9 mouse cellular contexts compared by ENCODE assay signal in the genomic region with DNA sequence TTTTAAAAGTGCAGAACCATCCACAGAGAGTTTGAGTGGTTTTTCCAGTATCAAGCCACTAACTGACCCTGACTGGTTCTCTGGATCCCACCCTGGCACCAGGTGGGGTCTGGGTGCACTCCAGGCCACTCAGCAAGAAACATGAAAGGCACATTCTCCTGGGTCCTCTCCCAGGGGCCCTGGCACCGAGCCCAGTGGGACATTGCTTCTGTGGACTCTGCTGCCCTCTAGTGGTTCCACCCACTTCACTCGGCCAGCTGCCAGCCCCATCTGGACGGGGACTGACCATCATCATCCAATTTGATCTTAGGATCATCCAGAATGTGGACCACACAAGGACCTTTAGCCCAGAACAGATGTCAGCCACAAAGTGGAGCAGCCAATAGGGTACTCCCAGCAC. TPM values are rescaled to one million over a fixed set of nuclear protein-coding genes. Genes with fewer than 3 reads are reported as not detected.
A peak's percentile ranks its signal among the peaks of the same experiment; 100 is the strongest.
DNase-seq lines count a peak whose midpoint lies in the region; ATAC-seq and TF ChIP-seq lines count a peak whose summit lies in the region.
"Had no signal": no experiment of that assay in that cellular context is flagged by ENCODE, and none has a peak within 500 bp of the region (broad histone marks: within the 10 kb centered on the region; RNA-seq: fewer than 3 reads in every experiment).

No protein-coding gene starts in this region.

- TF ChIP-seq EP300 in stomach, postnatal 0 days (optimal IDR thresholded peaks at IDR 0.05) = no peak

- peaks cover 21% of the 10 kb centered on the region for H3K27me3 ChIP-seq in hindbrain, embryonic 10.5 days (ENCODE audit: insufficient read depth, poor library complexity, severe bottlenecking)
- peaks cover 23% of the 10 kb centered on the region; the same call in 1 of the 2 replicates for H3K27me3 ChIP-seq in hindbrain, embryonic 13.5 days
- H3K27me3 ChIP-seq in embryonic facial prominence, embryonic 11.5 days (ENCODE audit: control insufficient read depth, insufficient read depth, low read length) = no peaks in the 10 kb centered on the region
- H3K27me3 ChIP-seq in stomach, postnatal 0 days (ENCODE audit: control insufficient read depth, insufficient read depth, low read length) = no peaks in the 10 kb centered on the region

- intact Hi-C loops in heart, postnatal 25 days (cut with DNase I) = loop anchor here (5.0 to 10.0 kb wide), 3 partner anchors 387 to 849 kb away; no protein-coding TSS in a partner anchor
- intact Hi-C loops in left cerebral cortex, postnatal 10 days (cut with DNase I) = loop anchor here (5.0 kb wide), 1 partner anchor 402 kb away; no protein-coding TSS in a partner anchor

- 0 out of 2 replicates have a peak, but pooled peaks cover 11% of the 10 kb centered on the region for H3K4me1 ChIP-seq in hindbrain, embryonic 10.5 days (replicated peaks)
- no peaks in the 10 kb centered on the region; the same call in 1 of the 2 replicates for H3K4me1 ChIP-seq in hindbrain, embryonic 13.5 days (replicated peaks)
- H3K4me1 ChIP-seq in embryonic facial prominence, embryonic 11.5 days (ENCODE audit: control insufficient read depth, insufficient read depth, low read length) = no peaks in the 10 kb centered on the region
- H3K4me1 ChIP-seq in stomach, postnatal 0 days (replicated peaks; ENCODE audit: control insufficient read depth, insufficient read depth) = no peaks in the 10 kb centered on the region

- no peak overlapping the region for H3K4me2 ChIP-seq in hindbrain, embryonic 13.5 days
- no peak overlapping the region for H3K4me2 ChIP-seq in embryonic facial prominence, embryonic 11.5 days (ENCODE audit: low read depth, low read length)
- H3K4me2 ChIP-seq in stomach, postnatal 0 days (replicated peaks; ENCODE audit: low read depth) = no peak overlapping the region

- H3K27ac ChIP-seq in hindbrain, embryonic 10.5 days = no peak overlapping the region
- H3K27ac ChIP-seq in hindbrain, embryonic 13.5 days = no peak overlapping the region
- H3K27ac ChIP-seq in embryonic facial prominence, embryonic 11.5 days (replicated peaks; ENCODE audit: low read depth, low read length) = no peak overlapping the region
- no peak overlapping the region for H3K27ac ChIP-seq in stomach, postnatal 0 days (replicated peaks)

- no peaks in the 10 kb centered on the region for H3K36me3 ChIP-seq in hindbrain, embryonic 10.5 days
- no peaks in the 10 kb centered on the region for H3K36me3 ChIP-seq in hindbrain, embryonic 13.5 days
- no peaks in the 10 kb centered on the region for H3K36me3 ChIP-seq in embryonic facial prominence, embryonic 11.5 days (replicated peaks; ENCODE audit: control insufficient read depth, insufficient read depth, low read depth, low read length)
- no peaks in the 10 kb centered on the region for H3K36me3 ChIP-seq in stomach, postnatal 0 days (ENCODE audit: control insufficient read depth, insufficient read depth, low read length)

- DNase-seq in hindbrain, embryonic 10.5 days (ENCODE audit: low spot score) = peak; percentile 76
- DNase-seq in adrenal gland, adult 2 months = peak; percentile 77
- peak; percentile 75 for DNase-seq in embryonic facial prominence, embryonic 11.5 days (ENCODE audit: low spot score)
- DNase-seq in heart, postnatal 25 days (ENCODE audit: low spot score) = peak; percentile 37
- DNase-seq in left cerebral cortex, postnatal 10 days (ENCODE audit: extremely low spot score in 1 of 2, low spot score in 2 of 2) = peak; percentile 66 to 89
- DNase-seq in stomach, postnatal 0 days (ENCODE audit: low spot score) = peak; percentile 75

- no peak for ATAC-seq in hindbrain, embryonic 13.5 days (ENCODE audit: low FRiP score)
- ATAC-seq in embryonic facial prominence, embryonic 11.5 days (replicated peaks; ENCODE audit: insufficient number of reproducible peaks, low FRiP score, low TSS enrichment, low read depth) = no peak
- ATAC-seq in monocyte, adult 5-6 weeks (replicated peaks; ENCODE audit: insufficient number of reproducible peaks, low FRiP score, low TSS enrichment, poor library complexity, severe bottlenecking) = peak; percentile 68; the same call in 1 of the 2 replicates
- no peak for ATAC-seq in stomach, postnatal 0 days (ENCODE audit: low FRiP score, low TSS enrichment)

- WGBS in hindbrain, embryonic 10.5 days = 2% methylated on average over 3 of the region's 3 CpGs
- 1% methylated on average over 3 of the region's 3 CpGs for WGBS in hindbrain, embryonic 13.5 days
- 0% methylated on average over 3 of the region's 3 CpGs for WGBS in embryonic facial prominence, embryonic 11.5 days
- WGBS in stomach, postnatal 0 days = 0% methylated on average over 3 of the region's 3 CpGs

- H3K9me3 ChIP-seq in hindbrain, embryonic 10.5 days = no peaks in the 10 kb centered on the region
- H3K9me3 ChIP-seq in hindbrain, embryonic 13.5 days = no peaks in the 10 kb centered on the region
- H3K9me3 ChIP-seq in embryonic facial prominence, embryonic 11.5 days (replicated peaks; ENCODE audit: control insufficient read depth, low read length) = no peaks in the 10 kb centered on the region
- no peaks in the 10 kb centered on the region for H3K9me3 ChIP-seq in stomach, postnatal 0 days (ENCODE audit: control insufficient read depth, low read length)

- TF ChIP-seq CTCF in stomach, postnatal 0 days (IDR thresholded peaks at IDR 0.05; ENCODE audit: low read depth) = peak; percentile 94

- no peak overlapping the region for H3K9ac ChIP-seq in hindbrain, embryonic 13.5 days
- no peak overlapping the region for H3K9ac ChIP-seq in embryonic facial prominence, embryonic 11.5 days (replicated peaks; ENCODE audit: low read length)
- no peak overlapping the region for H3K9ac ChIP-seq in stomach, postnatal 0 days (ENCODE audit: low read length)

- H3K4me3 ChIP-seq in hindbrain, embryonic 10.5 days = no peak overlapping the region
- no peak overlapping the region for H3K4me3 ChIP-seq in hindbrain, embryonic 13.5 days
- no peak overlapping the region for H3K4me3 ChIP-seq in embryonic facial prominence, embryonic 11.5 days (ENCODE audit: low read depth, low read length)
- H3K4me3 ChIP-seq in stomach, postnatal 0 days (ENCODE audit: low read depth, low read length) = no peak overlapping the region
- H3K4me3 ChIP-seq: myocyte had no signal

RNA-seq across cellular contexts. Expression of gene Rapgef1, which starts 15.6 kb away (rescaled TPM):
- polyA plus RNA-seq in hindbrain, embryonic 10.5 days (2016; fragmentation: Nextera tagmentation; extraction: Ambion mirVana) = 13.5 and 16.0 TPM in 2 replicates
- 14.3 and 16.1 TPM in 2 replicates for polyA plus RNA-seq in hindbrain, embryonic 13.5 days (2015; fragmentation: Nextera tagmentation; extraction: Ambion mirVana)
- 10 to 100 TPM; 46.2 to 48.2 TPM for total RNA-seq in adrenal gland, adult 2 months (2021)
- polyA plus RNA-seq in adrenal gland, adult 2 months (2012; rRNA removed) = 44.1 and 50.9 TPM in 2 replicates
- polyA plus RNA-seq in embryonic facial prominence, embryonic 11.5 days (2014; fragmentation: Nextera tagmentation; extraction: Ambion mirVana) = 14.0 and 14.1 TPM in 2 replicates
- 10 to 100 TPM; 85.1 to 94.1 TPM for total RNA-seq in heart, postnatal 25 days (2021)
- total RNA-seq in left cerebral cortex, postnatal 10 days (2021) = 100 to 1,000 TPM; 126 to 127 TPM
- total RNA-seq in monocyte, adult 5-6 weeks (2017) = 62.3 to 108 TPM (median 83.0 TPM) in 3 replicates
- 7.2 and 7.6 TPM in 2 replicates for polyA plus RNA-seq in stomach, postnatal 0 days (2015; fragmentation: Nextera tagmentation; extraction: Ambion mirVana)
